Mouse (Mus musculus): ENCODE results near the gene Mpp5.

Mpp5 gene

DNA sequence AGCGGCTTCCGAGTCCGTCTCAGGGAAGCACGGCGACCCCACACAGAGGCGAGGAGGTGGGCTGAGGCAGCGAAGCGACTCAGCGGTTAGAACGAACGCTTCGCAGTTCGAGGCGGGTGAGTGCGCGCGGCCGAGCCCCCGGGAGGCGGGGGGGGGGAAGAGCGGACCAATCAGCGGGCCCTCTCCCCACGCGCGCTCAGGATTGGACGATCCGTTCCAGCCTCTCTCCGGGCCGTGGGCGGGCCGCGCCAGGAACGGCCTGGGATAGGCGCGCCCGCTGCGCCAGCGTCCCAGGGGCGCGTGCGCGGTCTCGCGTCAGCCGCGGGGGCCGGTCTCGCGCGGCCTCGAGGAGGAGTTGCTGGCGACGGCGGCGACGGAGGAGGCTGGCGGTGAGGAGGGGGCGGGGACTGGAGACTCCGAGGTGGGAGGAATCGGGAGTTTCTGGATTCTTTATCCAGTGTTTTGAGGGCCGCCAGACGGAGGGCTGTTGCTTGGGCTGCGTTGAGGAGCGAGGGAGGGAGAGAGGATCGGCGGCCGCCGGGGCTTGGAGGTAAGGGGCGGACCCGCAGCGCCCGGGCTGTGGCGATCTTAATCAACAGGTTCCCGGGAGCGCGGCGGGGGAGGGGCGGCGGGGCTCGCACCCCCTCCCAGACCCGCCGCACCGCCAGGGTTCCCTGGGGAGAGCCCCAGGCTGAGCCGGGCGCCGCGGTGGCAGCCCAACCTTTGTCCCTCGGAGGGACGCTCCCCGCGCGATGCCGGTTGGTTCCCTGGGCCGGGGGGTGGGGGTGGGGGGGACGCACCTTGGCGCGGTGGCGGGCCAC lies at the start of gene Mpp5:
Mpp5 (plus strand) TSS at position 351 of the 821 bp plus-strand sequence.
- peak; percentile 91 to 97 for DNase-seq (ENCODE audit: low spot score in 2 of 2)

- DNase-seq (ENCODE audit: low spot score in 2 of 2) = no peak
Observed at GRCm38 (mm10) chr12:78717783-78718182, 30.9 kb upstream of the Mpp5 start.

DNA sequence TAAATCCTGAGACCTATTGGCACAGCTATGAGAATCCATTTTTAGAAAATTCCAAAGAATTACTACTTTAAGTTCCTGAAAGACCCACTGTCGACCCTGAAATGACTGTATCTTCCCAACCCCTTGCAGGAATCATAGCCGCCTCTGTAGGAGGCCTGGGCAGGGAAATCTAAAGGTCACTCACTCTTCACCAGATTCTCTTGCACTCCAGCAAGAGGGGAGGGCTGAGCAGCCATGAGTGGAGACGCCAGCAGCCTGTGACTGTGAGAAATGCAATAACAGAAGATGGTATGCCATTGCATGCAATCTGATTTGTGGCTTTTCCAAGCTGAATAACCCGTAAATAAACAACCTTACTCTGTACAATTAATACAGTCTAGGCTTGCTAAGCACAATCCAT lies 21.0 kb upstream of the Mpp5 start:
- no peak for DNase-seq (ENCODE audit: low spot score in 2 of 2)

- DNase-seq (ENCODE audit: low spot score in 2 of 2) = no peak
Observed at GRCm38 (mm10) chr12:78739633-78740032, 9.1 kb upstream of the Mpp5 start.

DNA sequence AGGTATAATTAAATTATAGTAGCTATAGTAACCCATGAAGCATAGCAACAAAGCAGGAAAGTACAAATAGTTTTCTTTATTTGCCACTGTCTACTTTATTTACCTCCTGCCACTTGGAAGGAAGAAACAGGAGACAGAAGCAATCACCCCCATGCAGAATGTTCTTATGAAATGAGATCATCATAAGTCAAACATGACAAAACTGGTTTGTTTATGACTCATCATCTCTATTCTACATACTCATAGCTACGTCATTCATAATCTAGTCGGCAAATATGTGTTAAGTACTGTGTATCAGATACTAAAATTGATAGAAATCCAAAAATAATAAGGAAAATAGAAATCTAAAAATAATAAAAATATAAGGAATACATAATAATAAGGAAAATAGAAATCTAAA lies 8.4 kb upstream of the Mpp5 start:
- DNase-seq (ENCODE audit: low spot score in 2 of 2) = no peak

- no peak for DNase-seq (ENCODE audit: low spot score in 2 of 2)
Observed at GRCm38 (mm10) chr12:78746226-78746625, 2.5 kb upstream of the Mpp5 start.

- no peak for DNase-seq (ENCODE audit: low spot score in 2 of 2)
Observed at GRCm38 (mm10) chr12:78747406-78747805, 1.3 kb upstream of the Mpp5 start.

DNA sequence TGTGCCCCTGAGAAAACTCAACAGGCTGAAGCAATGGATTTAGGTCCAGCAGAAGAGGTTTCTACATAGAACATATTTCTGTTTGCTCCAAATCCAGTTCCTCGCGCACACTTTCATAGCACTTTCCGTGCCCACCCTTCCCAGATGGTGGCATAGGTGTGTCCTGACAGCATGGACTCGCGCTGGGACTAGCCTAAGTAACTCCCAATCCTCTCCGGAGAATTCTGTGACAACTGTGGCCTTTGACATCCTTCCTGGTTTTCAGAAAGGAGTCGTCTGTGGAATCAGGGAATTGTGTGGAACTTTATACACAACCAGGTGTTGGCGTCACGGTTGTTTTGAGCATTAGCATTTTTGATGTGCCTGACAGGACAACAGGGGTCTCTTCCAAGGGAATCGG lies 594 bp upstream of the Mpp5 start:
- peak in 1 of 2 experiments; percentile 2 for DNase-seq (ENCODE audit: low spot score in 2 of 2)

DNA sequence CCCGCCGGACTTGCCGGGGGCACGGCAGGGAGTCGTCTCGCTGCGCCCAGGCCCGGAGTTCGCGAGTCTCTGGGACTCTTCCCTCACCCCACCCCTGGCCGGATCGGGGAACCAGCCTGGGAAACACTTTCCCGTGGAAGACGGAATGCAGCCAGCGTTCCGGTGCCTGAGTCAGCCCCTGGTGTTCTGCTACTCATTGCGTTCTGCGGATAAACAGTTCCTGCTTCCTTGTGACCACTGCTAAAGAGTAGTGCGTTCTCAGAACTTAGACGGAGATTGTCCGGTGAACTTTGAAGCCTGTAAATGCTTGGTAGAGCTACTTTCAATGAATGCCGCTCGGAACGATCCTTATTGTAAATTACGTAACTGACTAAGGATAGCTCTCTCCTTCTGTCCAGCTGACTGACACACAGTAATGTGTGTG lies 683 bp downstream of the Mpp5 start:
- DNase-seq (ENCODE audit: low spot score in 2 of 2) = peak; percentile 63 to 69

GRCm38 (mm10) chr12:78761979-78762378 lies 13.3 kb downstream of the Mpp5 start:
- no peak for DNase-seq (ENCODE audit: low spot score in 2 of 2)

DNA sequence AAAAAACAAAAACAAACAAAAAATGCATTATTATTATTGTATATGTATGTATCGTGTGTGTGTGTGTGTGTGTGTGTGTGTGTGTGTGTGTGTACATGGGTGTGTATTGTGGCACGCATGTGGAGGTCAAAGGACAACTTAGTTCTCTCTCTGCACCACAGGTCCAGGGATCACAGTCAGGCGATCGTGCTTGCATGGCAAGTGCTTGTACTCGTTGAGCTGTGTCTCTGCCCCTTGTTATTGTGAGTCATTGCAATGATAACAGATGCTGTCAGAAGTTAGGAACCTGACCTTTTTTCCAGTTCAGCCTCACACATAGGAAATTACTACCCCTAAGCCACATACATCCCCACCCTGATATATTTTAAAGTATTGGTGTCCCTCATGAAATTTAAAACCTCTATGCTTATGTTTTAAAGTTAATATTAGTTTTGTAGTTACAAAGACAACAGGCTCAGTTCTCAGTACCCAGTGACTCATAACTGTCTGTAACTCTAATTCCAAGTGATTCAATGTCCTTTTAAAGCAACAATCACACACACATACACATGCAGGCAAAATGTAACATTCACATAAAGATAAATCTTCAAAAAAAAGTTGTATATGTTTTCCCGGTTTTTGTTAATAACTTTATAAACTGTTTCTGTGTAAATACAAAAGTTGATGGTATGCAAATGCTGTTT lies 20.5 kb downstream of the Mpp5 start:
- DNase-seq (ENCODE audit: low spot score in 2 of 2) = peak in 1 of 2 experiments; percentile 19

DNA sequence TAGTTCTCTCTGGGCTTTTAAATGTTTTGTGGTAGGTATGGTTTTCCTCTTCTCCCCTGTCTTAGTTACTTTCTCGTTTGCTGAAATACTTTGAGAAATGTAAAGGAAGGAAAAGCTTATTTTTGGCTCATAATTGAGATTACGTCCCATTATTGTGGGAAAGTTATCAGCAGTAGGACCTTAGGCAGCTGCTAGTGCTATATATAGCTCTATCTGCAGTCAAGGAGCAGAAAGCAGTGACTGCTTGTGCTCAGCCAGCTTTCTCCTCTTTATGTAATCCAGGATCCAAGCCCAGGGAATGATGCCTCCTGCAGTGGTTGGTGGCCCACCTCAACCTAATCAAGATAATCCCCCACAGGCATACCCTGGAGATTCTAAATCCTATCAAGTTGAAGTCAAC lies 24.5 kb downstream of the Mpp5 start:
- DNase-seq (ENCODE audit: low spot score in 2 of 2) = no peak

- no peak for DNase-seq (ENCODE audit: low spot score in 2 of 2)
Observed at GRCm38 (mm10) chr12:78777916-78778315, 29.2 kb downstream of the Mpp5 start.

DNA sequence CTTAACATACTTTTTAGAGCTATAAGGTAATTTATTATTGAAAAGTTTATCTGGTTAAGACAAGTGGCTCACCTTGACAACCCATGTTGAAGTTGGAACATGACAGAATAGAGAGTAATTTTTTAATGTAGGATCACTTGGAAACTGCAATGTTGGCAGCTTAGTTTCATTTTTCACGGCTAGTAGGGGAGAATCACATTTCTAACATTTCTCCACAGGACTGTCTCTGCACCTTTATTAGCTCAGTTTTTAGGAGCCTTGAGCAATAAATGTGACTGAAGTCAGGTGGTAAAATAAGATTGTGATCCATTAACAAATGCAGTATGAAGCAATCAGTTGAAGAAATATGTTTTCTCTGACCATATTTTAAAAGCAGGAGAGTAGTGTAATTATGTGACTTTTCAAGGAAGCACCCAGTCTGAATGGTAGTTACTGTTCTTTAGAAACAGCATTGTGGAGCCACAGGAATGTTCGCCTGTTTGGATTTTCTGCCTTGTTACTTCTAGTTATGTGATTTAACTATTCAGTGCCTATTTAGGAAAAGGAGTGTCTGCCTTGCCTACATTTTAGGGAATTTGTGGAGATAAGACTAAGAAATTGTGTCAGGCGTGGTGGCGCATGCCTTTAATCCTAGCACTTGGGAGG lies 29.8 kb downstream of the Mpp5 start:
- DNase-seq (ENCODE audit: low spot score in 2 of 2) = no peak

DNA sequence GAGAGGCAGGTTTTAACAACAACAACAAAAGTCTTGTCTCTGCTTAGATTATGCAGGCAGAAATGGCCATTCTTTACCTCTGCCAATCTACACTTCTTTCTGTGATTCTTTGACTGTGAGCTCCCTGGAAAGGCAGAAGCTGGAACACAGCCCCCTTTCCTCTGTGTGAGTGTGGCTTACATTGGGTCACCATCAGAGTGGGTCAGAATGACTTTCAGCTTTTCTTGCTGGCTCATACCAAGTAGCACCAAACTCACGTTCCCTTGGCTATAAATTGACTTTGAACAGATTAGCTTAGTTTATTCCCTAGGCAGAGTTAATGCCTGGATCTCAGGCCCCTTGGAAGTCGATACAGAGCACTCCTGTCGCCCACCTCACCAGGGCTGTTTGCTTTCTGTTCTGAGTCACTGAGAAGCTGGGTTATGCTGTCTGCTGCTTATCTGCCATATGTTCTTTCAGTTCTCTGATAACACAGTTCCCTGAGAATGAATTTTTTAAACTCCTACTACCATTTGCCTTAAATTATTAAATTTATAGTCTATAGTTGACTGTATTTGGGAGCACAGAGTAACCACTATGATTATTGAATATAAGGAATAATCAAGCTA lies 39.7 kb downstream of the Mpp5 start:
- no peak for DNase-seq (ENCODE audit: low spot score in 2 of 2)

DNA sequence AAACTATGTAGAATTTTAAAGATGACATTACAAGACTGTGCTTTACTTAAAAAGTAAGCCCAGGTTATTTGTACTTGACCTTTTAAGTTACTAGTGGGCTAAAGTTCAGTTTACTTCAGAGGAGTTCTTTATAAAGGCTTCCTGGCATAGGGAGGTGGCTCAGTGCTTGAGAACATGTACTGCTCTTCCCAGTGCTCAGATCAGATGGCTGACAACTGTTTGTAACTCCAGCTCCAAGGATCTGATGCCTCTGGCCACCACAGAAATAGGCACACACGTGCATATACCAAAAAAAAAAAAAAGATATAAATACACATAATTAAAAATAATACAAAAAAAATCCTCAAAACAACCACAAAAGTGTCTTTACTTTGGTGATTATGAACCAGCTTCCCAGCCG lies 42.1 kb downstream of the Mpp5 start:
- no peak for DNase-seq (ENCODE audit: low spot score in 2 of 2)

DNA sequence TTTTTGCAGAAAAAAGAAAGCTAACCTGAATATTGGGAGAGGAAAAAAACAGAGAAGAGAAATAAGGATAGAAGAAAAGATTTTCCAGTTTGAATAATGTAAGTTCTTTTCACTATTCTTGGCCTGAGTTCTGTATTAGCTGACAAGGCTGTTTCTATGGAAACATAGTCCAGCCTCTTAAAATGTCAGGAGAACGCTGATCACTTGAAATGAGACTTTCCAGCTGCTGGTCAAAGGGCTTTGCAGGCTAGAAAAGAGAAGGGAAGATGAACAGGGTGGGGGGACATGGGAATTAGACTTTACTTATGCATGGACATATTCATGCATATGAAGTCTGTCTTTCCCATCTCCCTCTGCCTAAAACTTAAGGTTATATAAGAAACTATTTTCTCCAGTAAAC lies 45.5 kb downstream of the Mpp5 start:
- no peak for DNase-seq (ENCODE audit: low spot score in 2 of 2)

- no peak for DNase-seq (ENCODE audit: low spot score in 2 of 2)
Observed at GRCm38 (mm10) chr12:78800036-78800435, 51.3 kb downstream of the Mpp5 start.

DNA sequence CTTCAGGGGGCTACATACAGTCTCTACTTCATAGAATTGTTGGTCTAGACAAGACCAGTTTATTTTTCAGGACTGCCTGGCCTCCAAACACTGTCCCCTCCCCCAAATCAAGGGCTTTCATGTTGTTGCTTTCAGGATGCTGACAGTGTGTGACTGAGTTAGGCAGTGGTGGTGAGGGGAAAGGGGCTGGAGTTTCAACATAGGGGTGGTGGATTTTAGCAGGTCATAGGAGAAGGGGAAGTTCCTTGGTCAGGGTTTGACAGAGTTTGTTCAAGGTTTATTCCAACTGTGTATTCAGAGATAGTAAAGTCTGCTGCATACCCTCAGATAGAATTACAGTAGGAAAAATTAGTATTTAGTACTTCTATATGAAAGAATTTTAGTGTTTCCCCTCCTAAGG lies 53.1 kb downstream of the Mpp5 start:
- no peak for DNase-seq (ENCODE audit: low spot score in 2 of 2)

DNA sequence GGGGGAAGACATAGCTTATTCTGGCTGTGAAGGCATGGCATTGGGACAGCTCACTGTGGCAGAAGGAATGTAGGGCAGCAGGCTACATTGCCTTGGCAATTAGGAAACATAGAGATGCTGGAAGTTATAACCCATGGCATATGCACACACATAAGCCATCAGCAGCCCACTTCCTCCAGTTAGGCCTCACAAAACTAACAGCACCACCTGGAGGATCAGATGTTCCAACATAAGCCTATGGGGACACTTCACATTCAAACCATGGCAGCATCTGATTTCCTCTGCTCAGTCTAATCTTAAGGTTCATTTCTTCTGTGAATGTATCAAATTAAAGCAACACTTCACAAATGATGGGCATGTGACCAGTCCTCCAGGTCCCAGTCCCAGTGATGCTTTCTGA lies 65.7 kb downstream of the Mpp5 start:
- no peak for DNase-seq (ENCODE audit: low spot score in 2 of 2)

DNA sequence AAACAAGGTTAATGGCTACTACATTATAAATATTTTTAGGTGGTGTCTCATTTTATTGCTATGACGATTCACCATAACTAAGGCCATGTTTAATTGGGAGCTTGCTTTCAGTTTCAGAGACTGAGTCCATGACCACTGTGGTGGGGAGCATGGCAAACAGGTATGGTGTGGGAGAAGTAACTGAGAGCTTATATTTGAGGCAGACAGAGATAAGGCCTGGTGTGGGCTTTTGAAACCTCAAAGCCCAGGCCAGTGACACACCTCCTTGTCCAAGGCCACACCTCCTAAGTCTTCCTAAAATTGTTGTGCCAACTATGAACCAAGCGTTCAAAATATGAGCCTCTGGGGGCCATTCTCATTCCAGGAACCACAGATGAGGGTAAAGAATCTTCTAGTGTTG lies 85.8 kb downstream of the Mpp5 start:
- DNase-seq (ENCODE audit: low spot score in 2 of 2) = no peak

GRCm38 (mm10) chr12:78839906-78840305 lies 91.2 kb downstream of the Mpp5 start:
- no peak for DNase-seq (ENCODE audit: low spot score in 2 of 2)
